Mouse (Mus musculus) left cerebral cortex, adult 11 months (tissue): ENCODE data around the gene Relt.

ENCODE experiments used
- DNase-seq: peaks from one replicate; pipeline ENCODE4 v3.0.0; 2022; ENCODE audit warnings: low spot score

Gene Relt

DNA sequence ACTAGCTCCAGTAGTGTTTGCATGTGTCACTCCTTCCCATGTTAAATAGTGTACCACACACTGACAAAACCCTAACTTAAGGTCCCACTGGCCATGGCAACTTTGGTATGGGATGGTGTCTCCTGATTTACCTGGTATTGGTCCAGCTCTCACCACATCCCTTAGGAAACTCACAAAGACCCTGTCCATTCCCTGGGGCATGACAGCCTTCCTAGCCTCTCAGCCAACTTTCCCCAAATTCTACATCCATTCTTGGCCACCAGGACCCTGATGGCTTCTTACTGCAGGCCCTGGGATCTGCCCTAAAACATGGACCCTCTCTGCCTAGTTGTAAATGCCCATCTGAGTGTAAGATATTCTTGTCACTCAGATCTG lies 18.2 kb downstream of the Relt start:
- DNase-seq = no peak

DNA sequence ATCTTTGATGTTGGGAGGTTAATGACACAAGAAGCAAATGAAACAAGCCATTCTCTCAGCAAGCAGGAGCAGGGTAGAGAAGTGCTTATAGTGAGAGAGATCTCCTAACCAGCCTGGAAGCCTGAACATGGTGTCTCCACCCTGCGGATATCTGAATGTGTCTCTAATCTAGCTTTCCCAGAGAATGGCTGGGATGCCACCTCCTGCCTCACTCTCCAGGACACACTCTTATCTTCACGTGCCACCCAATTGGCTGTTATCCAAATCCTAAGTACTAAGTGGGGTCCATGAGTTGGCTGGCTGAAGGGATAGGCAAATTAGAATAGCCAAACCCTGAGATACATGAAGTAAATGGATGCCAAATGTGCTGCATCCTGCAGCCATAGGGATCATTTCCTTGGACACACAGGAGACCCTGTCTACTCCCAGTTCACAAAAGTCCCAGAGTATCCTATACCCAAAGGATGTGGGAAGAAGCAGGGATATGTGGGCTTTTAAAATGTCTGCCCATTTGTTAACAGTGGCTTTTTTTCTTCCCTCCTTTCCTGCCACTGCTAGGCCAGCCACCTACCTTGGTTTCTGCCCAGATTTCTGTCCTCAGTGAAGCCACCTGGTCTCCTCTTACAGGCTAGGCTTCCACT lies 18.7 kb downstream of the Relt start:
- no peak for DNase-seq

DNA sequence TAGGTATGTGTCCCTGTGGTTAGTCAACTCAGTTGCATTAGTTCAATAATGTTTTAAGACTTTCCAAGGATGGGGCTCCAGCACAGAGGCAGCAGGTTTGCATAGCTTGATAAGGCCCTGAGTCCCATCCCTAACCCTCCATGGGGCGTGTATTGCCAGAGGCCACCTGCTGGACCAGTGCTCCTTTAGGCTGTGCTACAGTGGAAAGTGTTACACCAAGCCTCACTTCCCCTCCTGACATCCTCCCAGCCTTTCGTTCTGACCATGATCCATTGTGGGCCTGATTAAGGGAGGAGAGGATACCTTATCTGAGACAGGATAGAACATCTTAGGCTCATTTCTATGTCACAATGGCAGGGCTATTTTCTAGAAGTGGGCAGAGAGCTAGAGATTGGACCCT lies 19.4 kb downstream of the Relt start:
- DNase-seq = no peak

DNA sequence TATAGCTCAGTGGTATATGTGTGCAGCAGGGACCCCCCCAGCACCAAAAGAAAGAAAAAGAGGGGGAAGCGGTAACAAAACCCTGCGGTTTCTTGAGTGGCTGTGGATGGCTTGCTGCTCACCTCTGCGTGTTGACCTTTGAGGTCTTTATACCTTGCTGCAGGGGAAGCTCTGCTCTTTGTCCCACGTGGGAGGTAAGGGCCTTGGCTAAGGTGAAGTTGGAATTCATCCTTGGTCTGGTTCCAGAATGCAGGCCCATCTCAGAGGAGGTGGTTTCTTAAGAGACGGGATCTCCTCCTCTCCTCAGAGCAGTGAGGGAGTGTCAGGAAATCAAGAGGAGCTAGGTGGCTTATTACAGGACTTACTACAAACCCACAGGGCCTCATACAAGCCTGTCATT lies 21.1 kb downstream of the Relt start:
- DNase-seq = no peak

- DNase-seq = no peak
These were observed 21.6 kb downstream of the Relt start for GRCm38 (mm10) chr7:100841608-100842007.

DNA sequence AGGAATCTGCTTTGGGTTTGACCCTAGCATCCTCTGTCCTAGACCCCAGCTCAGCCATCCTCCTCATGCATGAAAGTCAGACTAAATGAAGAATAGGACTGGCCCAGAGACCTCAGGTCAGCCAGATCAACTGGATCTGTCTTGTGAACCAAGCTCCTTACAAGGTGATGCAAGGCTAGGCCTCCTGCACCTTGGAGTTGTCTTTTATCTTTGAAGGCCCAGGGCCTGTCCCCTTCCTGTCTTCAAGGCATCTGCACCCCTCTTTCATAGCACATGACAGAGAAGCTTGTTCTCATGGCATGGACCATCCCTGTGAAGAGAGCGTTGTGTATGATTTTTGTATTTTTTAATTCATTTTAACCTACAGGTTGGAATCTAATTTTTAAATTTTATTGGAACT lies 22.3 kb downstream of the Relt start:
- no peak for DNase-seq

GRCm38 (mm10) chr7:100839632-100840402 lies 23.4 kb downstream of the Relt start:
- no peak for DNase-seq

- DNase-seq = no peak
These were observed 25.5 kb downstream of the Relt start for GRCm38 (mm10) chr7:100837701-100838100.

- DNase-seq = no peak
These were observed 26.6 kb downstream of the Relt start for GRCm38 (mm10) chr7:100836657-100837056.

DNA sequence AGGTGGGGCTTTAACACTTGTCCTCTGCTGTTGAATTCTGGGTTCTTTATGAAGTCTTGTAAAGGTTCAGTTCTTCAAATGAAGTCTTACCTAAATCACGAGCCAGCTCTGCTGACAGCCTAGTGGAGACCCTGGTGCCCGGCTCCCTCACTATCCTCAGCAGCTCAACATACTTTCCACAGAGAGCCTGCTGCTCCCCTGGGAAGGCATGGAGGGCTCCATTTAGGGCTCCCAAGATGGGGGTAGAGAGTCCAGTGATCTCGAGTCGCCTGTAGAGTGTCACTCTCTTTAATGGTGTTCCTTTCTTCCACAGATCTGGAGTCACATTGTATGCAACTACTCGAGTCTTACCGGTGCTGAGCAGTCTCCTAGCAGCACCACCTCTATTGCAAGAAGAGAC lies 27.5 kb downstream of the Relt start:
- DNase-seq = no peak

GRCm38 (mm10) chr7:100835168-100835567 lies 28.1 kb downstream of the Relt start:
- DNase-seq = no peak

DNA sequence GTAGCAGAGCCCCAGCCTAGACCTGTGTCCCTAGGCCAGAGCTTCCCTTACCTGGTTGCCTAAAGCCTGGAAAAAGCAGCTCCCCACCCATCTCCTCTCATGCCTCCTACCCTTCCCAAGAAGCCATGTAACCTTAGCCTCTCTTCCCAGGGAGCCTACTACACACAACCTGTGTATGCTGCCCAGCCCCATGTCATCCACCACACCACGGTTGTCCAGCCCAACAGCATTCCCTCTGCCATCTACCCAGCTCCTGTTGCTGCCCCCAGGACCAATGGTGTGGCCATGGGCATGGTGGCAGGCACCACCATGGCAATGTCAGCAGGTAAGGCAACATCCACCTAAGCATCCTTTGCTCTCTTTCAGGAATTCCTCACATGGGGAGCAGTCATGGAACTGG lies 29.4 kb downstream of the Relt start:
- DNase-seq = no peak

DNA sequence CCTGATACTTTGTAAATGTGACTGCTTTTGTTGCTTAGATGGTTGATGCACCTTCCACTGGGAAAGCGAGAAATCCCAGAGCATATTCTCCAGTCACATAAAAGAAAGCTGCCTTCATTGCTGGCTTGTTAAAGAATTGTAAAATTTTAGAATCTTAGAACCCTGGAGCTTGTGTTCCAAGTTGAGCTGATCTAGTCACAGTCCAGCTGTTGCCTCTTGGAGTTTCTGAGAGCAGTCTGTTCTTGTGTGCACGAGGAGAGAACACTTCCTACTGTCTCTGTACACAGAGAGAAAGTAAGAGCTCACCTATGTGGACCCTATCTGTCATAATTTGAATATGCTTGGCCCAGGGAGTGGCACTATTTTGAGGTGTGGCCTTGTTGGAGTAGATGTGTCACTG lies 34.7 kb downstream of the Relt start:
- DNase-seq = no peak

DNA sequence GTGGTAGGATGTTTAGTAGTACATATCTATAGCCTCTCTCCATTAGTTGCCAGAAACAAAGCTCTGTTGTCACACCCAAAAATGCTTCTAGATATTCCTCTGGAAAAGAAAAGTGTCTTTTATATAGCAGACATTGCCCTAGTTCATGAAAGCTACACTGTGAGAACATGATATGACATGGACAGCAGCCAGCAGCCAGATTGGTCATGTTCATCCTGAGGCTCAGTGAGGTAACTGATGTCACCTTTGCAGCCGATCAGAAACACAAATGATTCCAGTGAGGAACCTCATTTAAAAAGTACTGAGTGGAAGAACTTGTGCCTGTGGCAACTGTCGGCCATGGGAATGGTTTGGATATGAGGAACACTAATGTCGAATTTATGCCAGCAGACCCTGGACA lies 38.6 kb downstream of the Relt start:
- no peak for DNase-seq

DNA sequence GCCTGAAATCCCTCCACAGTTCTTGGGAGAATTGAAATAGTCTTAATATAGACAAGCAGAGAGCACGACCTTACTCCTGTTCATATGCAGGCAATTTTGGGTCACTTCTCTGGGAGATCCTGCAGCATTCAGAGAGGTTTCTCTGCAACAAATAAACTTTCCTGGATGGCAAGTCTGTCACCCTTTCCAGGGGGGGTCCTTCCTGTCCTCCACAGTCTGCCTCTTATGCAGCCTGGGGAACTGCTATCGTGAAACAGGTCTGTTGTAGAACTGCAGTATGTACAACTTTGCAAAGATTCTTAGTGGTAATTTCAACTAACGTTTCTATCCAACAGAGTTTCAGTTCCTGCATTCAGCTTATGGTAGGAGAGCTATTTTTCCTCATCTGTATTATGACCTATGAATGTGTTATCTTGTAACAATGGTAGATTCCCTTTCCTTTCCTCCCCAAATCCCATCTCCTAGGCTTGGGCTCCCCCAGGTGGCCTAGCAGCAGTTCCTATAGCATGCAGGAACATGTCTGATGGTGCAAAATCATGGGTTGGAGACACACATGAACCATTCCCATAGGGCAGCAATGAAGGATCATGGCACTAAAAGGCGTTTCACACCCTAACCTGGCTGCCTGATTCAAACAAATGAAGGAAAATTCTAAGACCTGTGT lies 44.7 kb downstream of the Relt start:
- DNase-seq = no peak

DNA sequence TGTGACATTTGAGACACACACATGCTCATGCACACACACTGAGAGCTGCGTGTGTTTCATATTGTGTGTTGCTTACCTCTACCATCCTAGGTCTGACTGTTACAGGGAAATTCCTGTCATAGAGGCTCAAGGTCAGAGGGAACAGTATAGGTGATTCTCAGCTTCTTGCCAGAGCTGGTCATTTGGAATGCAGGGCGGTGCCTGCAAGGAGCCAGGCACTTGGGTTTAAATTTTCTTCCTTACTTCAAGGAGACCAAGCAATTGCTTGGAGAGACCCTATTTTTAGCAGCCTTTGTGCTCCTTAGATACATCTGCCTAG lies 45.8 kb downstream of the Relt start:
- DNase-seq = no peak

GRCm38 (mm10) chr7:100816759-100817441 lies 46.3 kb downstream of the Relt start:
- DNase-seq = no peak

GRCm38 (mm10) chr7:100815900-100816570 lies 47.2 kb downstream of the Relt start:
- no peak for DNase-seq

- no peak for DNase-seq
These were observed 50.6 kb downstream of the Relt start for GRCm38 (mm10) chr7:100812641-100813040.

DNA sequence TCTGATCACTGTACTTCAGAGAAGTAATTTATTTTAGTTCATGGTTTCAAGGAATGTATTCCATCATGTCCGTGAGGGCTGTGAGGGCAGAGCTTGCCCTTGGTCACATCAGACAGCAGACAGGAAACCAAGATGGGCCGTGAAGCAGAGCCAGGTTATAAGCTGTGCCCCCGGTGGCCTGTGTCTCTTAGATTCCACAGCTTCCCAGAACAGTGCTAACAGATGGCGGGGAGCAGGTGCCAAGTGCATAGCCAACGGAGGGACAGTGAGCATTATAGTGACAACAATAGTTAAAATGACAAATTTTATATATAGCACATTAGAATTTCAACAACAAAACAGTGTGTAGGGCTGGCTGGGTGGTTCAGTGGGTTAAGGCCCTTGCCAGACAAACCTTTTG lies 51.3 kb downstream of the Relt start:
- DNase-seq = no peak

DNA sequence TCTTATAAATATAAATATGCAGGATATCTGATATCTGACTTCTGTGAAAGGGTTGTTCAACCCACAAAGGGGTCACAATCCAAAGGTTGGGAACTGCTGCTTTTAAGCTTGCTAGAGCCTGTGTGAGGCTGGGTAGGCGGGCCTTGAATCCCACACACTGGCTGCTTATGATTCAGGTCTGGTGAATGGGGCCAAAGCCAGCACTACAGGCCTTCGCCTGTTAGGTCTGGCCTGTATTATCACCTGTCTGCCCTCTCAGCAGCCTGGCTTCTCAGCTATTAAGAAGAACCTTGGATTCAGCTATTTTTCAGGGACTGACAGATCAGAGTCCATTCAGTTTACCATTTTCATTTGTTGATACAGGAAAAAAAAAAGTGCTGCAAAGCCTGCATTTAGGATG lies 57.9 kb downstream of the Relt start:
- no peak for DNase-seq

- DNase-seq = no peak
These were observed 64.4 kb downstream of the Relt start for GRCm38 (mm10) chr7:100798810-100799209.
